31 mouse cellular contexts compared by ENCODE assay signal in the genomic region with DNA sequence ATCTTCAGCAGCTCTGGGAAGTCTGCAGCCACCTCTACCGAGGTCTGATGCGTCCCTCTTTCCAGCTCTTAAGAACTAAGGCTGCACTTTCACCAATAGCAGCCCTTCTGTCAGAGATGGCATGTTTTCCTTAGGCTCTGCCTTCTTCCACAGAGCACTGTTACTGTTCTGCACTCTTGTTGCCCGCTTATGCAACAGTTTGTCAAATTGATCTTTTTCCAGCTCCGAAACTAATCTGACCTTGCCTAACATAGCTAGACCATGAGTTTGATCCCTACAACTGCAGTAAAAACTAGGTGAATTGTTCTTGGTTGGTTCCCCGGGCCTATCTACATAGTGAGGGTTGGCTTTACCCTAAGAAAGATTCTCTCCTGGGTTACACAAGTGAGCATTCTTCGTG. TPM values are rescaled to one million over a fixed set of nuclear protein-coding genes. Genes with fewer than 3 reads are reported as not detected.
"Had no signal": no experiment of that assay in that cellular context is flagged by ENCODE, and none has a peak within 500 bp of the region (broad histone marks: within the 10 kb centered on the region; RNA-seq: fewer than 3 reads in every experiment).

No protein-coding gene starts in this region.

- H3K4me1 ChIP-seq: liver, embryonic 13.5 days; liver, embryonic 15.5 days; neural tube, embryonic 12.5 days had no signal

- H3K36me3 ChIP-seq: limb, embryonic 10.5 days; limb, embryonic 12.5 days; limb, embryonic 13.5 days; limb, embryonic 15.5 days; liver, embryonic 13.5 days; liver, embryonic 15.5 days; lung, embryonic 15.5 days; midbrain, embryonic 10.5 days; midbrain, embryonic 12.5 days; midbrain, embryonic 13.5 days; midbrain, embryonic 15.5 days; neural tube, embryonic 12.5 days had no signal

- DNase-seq: layer of hippocampus, postnatal 36 days; left cerebral cortex, postnatal 4 days; liver, embryonic 13.5 days; lung, adult 18-20 months; lung, adult 2 months; lung, embryonic 14.5 days; lung, postnatal 10 days; lung, postnatal 14 days; lung, postnatal 36 days; lung, postnatal 4 days; midbrain, embryonic 14.5 days had no signal

- H3K9me3 ChIP-seq: limb, embryonic 10.5 days; limb, embryonic 12.5 days; limb, embryonic 13.5 days; limb, embryonic 15.5 days; liver, embryonic 13.5 days; liver, embryonic 15.5 days; lung, embryonic 15.5 days; midbrain, embryonic 10.5 days; midbrain, embryonic 12.5 days; midbrain, embryonic 13.5 days; midbrain, embryonic 15.5 days; neural tube, embryonic 12.5 days had no signal

- H3K4me2 ChIP-seq: limb, embryonic 12.5 days; limb, embryonic 13.5 days; limb, embryonic 15.5 days; liver, embryonic 13.5 days; liver, embryonic 15.5 days; lung, embryonic 14.5 days; lung, embryonic 15.5 days; midbrain, embryonic 11.5 days; midbrain, embryonic 12.5 days; midbrain, embryonic 13.5 days; midbrain, embryonic 15.5 days; neural tube, embryonic 12.5 days had no signal

- H3K9ac ChIP-seq: limb, embryonic 12.5 days; limb, embryonic 13.5 days; limb, embryonic 15.5 days; liver, embryonic 13.5 days; liver, embryonic 14.5 days; liver, embryonic 15.5 days; lung, embryonic 14.5 days; lung, embryonic 15.5 days; midbrain, embryonic 12.5 days; midbrain, embryonic 13.5 days; midbrain, embryonic 15.5 days; neural tube, embryonic 12.5 days had no signal

- H3K27ac ChIP-seq: left cerebral cortex, adult 2 months; limb, embryonic 10.5 days; limb, embryonic 12.5 days; limb, embryonic 13.5 days; limb, embryonic 15.5 days; liver, embryonic 13.5 days; liver, embryonic 14.5 days; liver, embryonic 15.5 days; lung, embryonic 15.5 days; macrophage; midbrain, embryonic 10.5 days; midbrain, embryonic 12.5 days; midbrain, embryonic 13.5 days; midbrain, embryonic 15.5 days; neural tube, embryonic 12.5 days had no signal

- H3K4me3 ChIP-seq: left cerebral cortex, adult 2 months; limb, embryonic 10.5 days; limb, embryonic 12.5 days; limb, embryonic 13.5 days; limb, embryonic 15.5 days; liver, embryonic 13.5 days; liver, embryonic 15.5 days; lung, embryonic 15.5 days; megakaryocyte, embryonic 14.5 days; midbrain, embryonic 10.5 days; midbrain, embryonic 12.5 days; midbrain, embryonic 13.5 days; midbrain, embryonic 15.5 days; myocyte; neural tube, embryonic 12.5 days had no signal

- H3K27me3 ChIP-seq: limb, embryonic 15.5 days; midbrain, embryonic 15.5 days had no signal

- ATAC-seq: lung, postnatal 0 days; midbrain, embryonic 13.5 days; midbrain, embryonic 15.5 days; midbrain, embryonic 16.5 days had no signal

RNA-seq across cellular contexts. Expression of a gene that starts 3.3 kb away (rescaled TPM):
- total RNA-seq: megakaryocyte-erythroid progenitor cell, adult 5-6 weeks had no signal
